Mouse (Mus musculus): ENCODE results near the gene Pkd1l1. TPM values are rescaled to one million over a fixed set of nuclear protein-coding genes. Genes with fewer than 3 reads are reported as not detected.

The Pkd1l1 gene
- polyA plus RNA-seq, 1 experiment from 2014 or later, result 0.04 TPM

- no peaks in the 10 kb centered on the region for H3K36me3 ChIP-seq
- no peak overlapping the region for H3K4me2 ChIP-seq (replicated peaks)
- no peaks in the 10 kb centered on the region for H3K4me1 ChIP-seq
- 79% methylated on average over 10 of the region's 10 CpGs for WGBS
- ATAC-seq (ENCODE audit: insufficient number of reproducible peaks, insufficient read depth, low FRiP score, low TSS enrichment), result no peak
- no peaks in the 10 kb centered on the region for H3K27me3 ChIP-seq
- H3K9me3 ChIP-seq, result no peaks in the 10 kb centered on the region
- no peak overlapping the region for H3K4me3 ChIP-seq
- no peak overlapping the region for H3K27ac ChIP-seq
- H3K9ac ChIP-seq, result no peak overlapping the region
Observed at GRCm38 (mm10) chr11:8781308-8782140, 191.5 kb downstream of the Pkd1l1 start.

GRCm38 (mm10) chr11:8779427-8779826, 193.6 kb downstream of the Pkd1l1 start:
- no peak for ATAC-seq (ENCODE audit: insufficient number of reproducible peaks, insufficient read depth, low FRiP score, low TSS enrichment)
- WGBS, result 56% methylated on average over 3 of the region's 3 CpGs
- no peaks in the 10 kb centered on the region for H3K4me1 ChIP-seq

More at GRCm38 (mm10) chr11:8779427-8779826, 193.6 kb downstream of the Pkd1l1 start:
- Histone ChIP-seq H3K27me3 (no peaks in the 10 kb centered on the region), H3K9me3 (no peaks in the 10 kb centered on the region), H3K36me3 (no peaks in the 10 kb centered on the region), H3K27ac (no peak overlapping the region), H3K9ac (no peak overlapping the region), H3K4me3 (no peak overlapping the region), H3K4me2 (replicated peaks) (no peak overlapping the region)

Other genes starting within 250 kb of the Pkd1l1 start
- 15.5 and 16.8 TPM in 2 replicates for gene Hus1, start 37.9 kb upstream of the Pkd1l1 start, polyA plus RNA-seq (2016; fragmentation: Nextera tagmentation; extraction: Ambion mirVana)
- gene Gm11992, start 75.3 kb upstream of the Pkd1l1 start, polyA plus RNA-seq (2016; fragmentation: Nextera tagmentation; extraction: Ambion mirVana), result 0.33 and 0.65 TPM in 2 replicates
- gene Sun3, start 75.7 kb upstream of the Pkd1l1 start, polyA plus RNA-seq (2016; fragmentation: Nextera tagmentation; extraction: Ambion mirVana), result 0.14 TPM in 1 of 2 replicates, not detected in the other
- 3.4 and 4.5 TPM in 2 replicates for gene Upp1, start 144.8 kb upstream of the Pkd1l1 start, polyA plus RNA-seq (2016; fragmentation: Nextera tagmentation; extraction: Ambion mirVana)
- 0.03 and 0.13 TPM in 2 replicates for gene Abca13, start 218.7 kb upstream of the Pkd1l1 start, polyA plus RNA-seq (2016; fragmentation: Nextera tagmentation; extraction: Ambion mirVana)